Mouse (Mus musculus): Measurements from ENCODE around the gene Mtus2. TPM values are rescaled to one million over a fixed set of nuclear protein-coding genes. Genes with fewer than 3 reads are reported as not detected.
"Not testable (repeated sequence)": the region's sequence is repeated elsewhere in the genome, so short reads cannot be mapped to it uniquely, and the experiment has no call there.

The Mtus2 gene
- total RNA-seq, 2 experiments from 2014 or later = 38.4 to 42.0 TPM

- peak; percentile 20 for TF ChIP-seq CTCF (IDR thresholded peaks at IDR 0.05)
- intact Hi-C loops (cut with DNase I) = no loop called here
- Histone ChIP-seq H3K27ac (no peak overlapping the region), H3K4me3 (no peak overlapping the region)
- no peak for DNase-seq (ENCODE audit: extremely low spot score in 1 of 2, low spot score in 2 of 2)
These were observed 184.5 kb downstream of the Mtus2 start for GRCm38 (mm10) chr5:148141662-148142061.

GRCm38 (mm10) chr5:148146200-148146823 lies 189.2 kb downstream of the Mtus2 start:
- DNase-seq (ENCODE audit: extremely low spot score in 1 of 2, low spot score in 2 of 2) = peak; percentile 29 to 57
- no peak for TF ChIP-seq CTCF (IDR thresholded peaks at IDR 0.05)
- Histone ChIP-seq H3K27ac (peak overlapping the region; percentile 73), H3K4me3 (no peak overlapping the region)
- intact Hi-C loops (cut with DNase I) = no loop called here

GRCm38 (mm10) chr5:148151894-148152599 lies 194.9 kb downstream of the Mtus2 start:
- Histone ChIP-seq H3K27ac (no peak overlapping the region), H3K4me3 (no peak overlapping the region)
- intact Hi-C loops (cut with DNase I) = no loop called here
- TF ChIP-seq CTCF (IDR thresholded peaks at IDR 0.05) = no peak
- DNase-seq (ENCODE audit: extremely low spot score in 1 of 2, low spot score in 2 of 2) = no peak

GRCm38 (mm10) chr5:148152600-148153402 lies 195.7 kb downstream of the Mtus2 start:
- DNase-seq (ENCODE audit: extremely low spot score in 1 of 2, low spot score in 2 of 2) = no peak
- TF ChIP-seq CTCF (IDR thresholded peaks at IDR 0.05) = no peak
- H3K4me3 ChIP-seq = no peak overlapping the region
- intact Hi-C loops (cut with DNase I) = no loop called here
- no peak overlapping the region for H3K27ac ChIP-seq

- no peak for DNase-seq (ENCODE audit: extremely low spot score in 1 of 2, low spot score in 2 of 2)
- H3K27ac ChIP-seq = no peak overlapping the region
- H3K4me3 ChIP-seq = no peak overlapping the region
- intact Hi-C loops (cut with DNase I) = no loop called here
- no peak for TF ChIP-seq CTCF (IDR thresholded peaks at IDR 0.05)
These were observed 196.2 kb downstream of the Mtus2 start for GRCm38 (mm10) chr5:148153403-148153713.

- DNase-seq (ENCODE audit: extremely low spot score in 1 of 2, low spot score in 2 of 2) = no peak
- Histone ChIP-seq H3K4me3 (no peak overlapping the region), H3K27ac (no peak overlapping the region)
- intact Hi-C loops (cut with DNase I) = no loop called here
- TF ChIP-seq CTCF (IDR thresholded peaks at IDR 0.05) = no peak
These were observed 197.6 kb downstream of the Mtus2 start for GRCm38 (mm10) chr5:148154727-148155126.

GRCm38 (mm10) chr5:148159328-148159727 lies 202.2 kb downstream of the Mtus2 start:
- no peak overlapping the region for H3K27ac ChIP-seq
- TF ChIP-seq CTCF (IDR thresholded peaks at IDR 0.05) = no peak
- intact Hi-C loops (cut with DNase I) = no loop called here
- no peak overlapping the region for H3K4me3 ChIP-seq
- no peak for DNase-seq (ENCODE audit: extremely low spot score in 1 of 2, low spot score in 2 of 2)

- H3K4me3 ChIP-seq = no peak overlapping the region
- intact Hi-C loops (cut with DNase I) = no loop called here
- no peak for TF ChIP-seq CTCF (IDR thresholded peaks at IDR 0.05)
- DNase-seq (ENCODE audit: extremely low spot score in 1 of 2, low spot score in 2 of 2) = no peak
- no peak overlapping the region for H3K27ac ChIP-seq
These were observed 203.5 kb downstream of the Mtus2 start for GRCm38 (mm10) chr5:148160529-148161154.

GRCm38 (mm10) chr5:148165111-148165510 lies 208.0 kb downstream of the Mtus2 start:
- DNase-seq (ENCODE audit: extremely low spot score in 1 of 2, low spot score in 2 of 2) = no peak
- no peak overlapping the region for H3K4me3 ChIP-seq
- H3K27ac ChIP-seq = no peak overlapping the region
- no peak for TF ChIP-seq CTCF (IDR thresholded peaks at IDR 0.05)
- intact Hi-C loops (cut with DNase I) = no loop called here

- Histone ChIP-seq H3K4me3 (no peak overlapping the region), H3K27ac (no peak overlapping the region)
- intact Hi-C loops (cut with DNase I) = no loop called here
- TF ChIP-seq CTCF (IDR thresholded peaks at IDR 0.05) = no peak
- no peak for DNase-seq (ENCODE audit: extremely low spot score in 1 of 2, low spot score in 2 of 2)
These were observed 218.0 kb downstream of the Mtus2 start for GRCm38 (mm10) chr5:148175091-148175490.

- no peak overlapping the region for H3K27ac ChIP-seq
- no peak for DNase-seq (ENCODE audit: extremely low spot score in 1 of 2, low spot score in 2 of 2)
- intact Hi-C loops (cut with DNase I) = no loop called here
- no peak overlapping the region for H3K4me3 ChIP-seq
- no peak for TF ChIP-seq CTCF (IDR thresholded peaks at IDR 0.05)
These were observed 218.8 kb downstream of the Mtus2 start for GRCm38 (mm10) chr5:148175742-148176426.

GRCm38 (mm10) chr5:148176539-148176938 lies 219.4 kb downstream of the Mtus2 start:
- intact Hi-C loops (cut with DNase I); H3K27ac ChIP-seq; H3K4me3 ChIP-seq; DNase-seq (ENCODE audit: extremely low spot score in 1 of 2, low spot score in 2 of 2): not testable (repeated sequence)
